Mouse (Mus musculus) limb, embryonic 11.5 days (tissue): Measurements from ENCODE around the gene Rab27a. TPM values are rescaled to one million over a fixed set of nuclear protein-coding genes. Genes with fewer than 3 reads are reported as not detected.

Source experiments
- ATAC-seq: fragments of 200-750 bp; cut with Nextera tagmentation; 2 replicates; pipeline ENCODE4 v1.8.0; 2017; ENCODE audit warnings: low read depth; ENCODE audit not compliant: insufficient number of reproducible peaks, low FRiP score, low TSS enrichment
- DNase-seq: peaks from one replicate; pipeline ENCODE4 v3.0.0-alpha.2; 2015; ENCODE audit warnings: low spot score
- H3K27ac ChIP-seq: fragments of 300-500 bp; sonication (generic); replicated peaks from 2 replicates; pipeline ENCODE4 v1.5.1; 2014; ENCODE audit warnings: low read depth, mild to moderate bottlenecking, low read length
- H3K27me3 ChIP-seq: fragments of 300-500 bp; sonication (generic); 2 replicates; pipeline ENCODE4 v1.6.1; 2014; ENCODE audit warnings: mild to moderate bottlenecking, low read length, mixed read lengths; ENCODE audit not compliant: control insufficient read depth, insufficient read depth
- H3K36me3 ChIP-seq: fragments of 300-500 bp; sonication (generic); 2 replicates; pipeline ENCODE4 v1.6.1; 2014; ENCODE audit warnings: mild to moderate bottlenecking, low read length, moderate library complexity, mixed read lengths; ENCODE audit not compliant: control insufficient read depth, insufficient read depth
- H3K4me1 ChIP-seq: fragments of 300-500 bp; sonication (generic); 2 replicates; pipeline ENCODE4 v1.6.1; 2014; ENCODE audit warnings: low read length, mixed read lengths; ENCODE audit not compliant: control insufficient read depth, insufficient read depth
- H3K4me2 ChIP-seq: fragments of 300-500 bp; sonication (generic); 2 replicates; pipeline ENCODE4 v1.6.1; 2014; ENCODE audit warnings: low read depth, mild to moderate bottlenecking, moderate library complexity; ENCODE audit not compliant: severe bottlenecking
- H3K4me3 ChIP-seq: fragments of 300-500 bp; sonication (generic); 2 replicates; pipeline ENCODE4 v1.5.1; 2014; ENCODE audit warnings: low read depth, low read length
- H3K9ac ChIP-seq: fragments of 300-500 bp; sonication (generic); 2 replicates; pipeline ENCODE4 v1.6.1; 2014; ENCODE audit warnings: mild to moderate bottlenecking, low read length
- H3K9me3 ChIP-seq: fragments of 300-500 bp; sonication (generic); 2 replicates; pipeline ENCODE4 v1.6.1; 2016; ENCODE audit warnings: low read length; ENCODE audit not compliant: control insufficient read depth
- WGBS: fragments of 180-500 bp; shearing (Covaris S2); extraction: QIAGEN DNeasy Blood & Tissue Kit; methylation state at CpG from one replicate; pipeline ENCODE4 v1.1.7; 2014; 5-methylcytosine and 5-hydroxymethylcytosine counted together
- polyA plus RNA-seq: library from polyadenylated mRNA; unstranded; fragments of >200 nt; fragmentation: Nextera tagmentation; extraction: Ambion mirVana; gene quantifications from 2 replicates; pipeline ENCODE4 v1.2.1, GENCODE M21; 2014

The Rab27a gene
- polyA plus RNA-seq, 1 experiment from 2014 or later: 2.5 TPM

- H3K27ac ChIP-seq: no peak overlapping the region
- DNase-seq (no peak), ATAC-seq (no peak)
These were observed 5.2 kb downstream of the Rab27a start for GRCm38 (mm10) chr9:73049833-73050232.

GRCm38 (mm10) chr9:73050606-73051005, 6.0 kb downstream of the Rab27a start:
- H3K9ac ChIP-seq: no peak overlapping the region
- no peak overlapping the region for H3K4me2 ChIP-seq
- no peak for DNase-seq
- no peaks in the 10 kb centered on the region for H3K36me3 ChIP-seq
- no peak overlapping the region for H3K4me3 ChIP-seq
- H3K27me3 ChIP-seq: 0 out of 2 replicates have a peak, but pooled peaks cover 2% of the 10 kb centered on the region
- 57% methylated on average over 8 of the region's 8 CpGs for WGBS
- no peaks in the 10 kb centered on the region for H3K9me3 ChIP-seq
- H3K27ac ChIP-seq: no peak overlapping the region
- no peak for ATAC-seq
- H3K4me1 ChIP-seq: no peaks in the 10 kb centered on the region; the same call in 1 of the 2 replicates

More at GRCm38 (mm10) chr9:73049833-73050232, 5.2 kb downstream of the Rab27a start:
- WGBS: 81% methylated on average over 5 of the region's 5 CpGs
- Histone ChIP-seq H3K27me3 (0 out of 2 replicates have a peak, but pooled peaks cover 2% of the 10 kb centered on the region), H3K4me1 (peaks cover 4% of the 10 kb centered on the region; the same call in 1 of the 2 replicates), H3K9me3 (no peaks in the 10 kb centered on the region), H3K4me2 (no peak overlapping the region), H3K4me3 (no peak overlapping the region), H3K9ac (no peak overlapping the region), H3K36me3 (no peaks in the 10 kb centered on the region)

- H3K9me3 ChIP-seq: no peaks in the 10 kb centered on the region
- H3K36me3 ChIP-seq: no peaks in the 10 kb centered on the region
- no peak overlapping the region for H3K4me3 ChIP-seq
- no peak for ATAC-seq
- no peaks in the 10 kb centered on the region for H3K27me3 ChIP-seq
- no peak overlapping the region for H3K27ac ChIP-seq
- H3K4me2 ChIP-seq: no peak overlapping the region
- no peak for DNase-seq
- no peaks in the 10 kb centered on the region; the same call in 1 of the 2 replicates for H3K4me1 ChIP-seq
- 43% methylated on average over 10 of the region's 10 CpGs for WGBS
- no peak overlapping the region for H3K9ac ChIP-seq
These were observed 10.8 kb downstream of the Rab27a start for GRCm38 (mm10) chr9:73055441-73055911.

DNA sequence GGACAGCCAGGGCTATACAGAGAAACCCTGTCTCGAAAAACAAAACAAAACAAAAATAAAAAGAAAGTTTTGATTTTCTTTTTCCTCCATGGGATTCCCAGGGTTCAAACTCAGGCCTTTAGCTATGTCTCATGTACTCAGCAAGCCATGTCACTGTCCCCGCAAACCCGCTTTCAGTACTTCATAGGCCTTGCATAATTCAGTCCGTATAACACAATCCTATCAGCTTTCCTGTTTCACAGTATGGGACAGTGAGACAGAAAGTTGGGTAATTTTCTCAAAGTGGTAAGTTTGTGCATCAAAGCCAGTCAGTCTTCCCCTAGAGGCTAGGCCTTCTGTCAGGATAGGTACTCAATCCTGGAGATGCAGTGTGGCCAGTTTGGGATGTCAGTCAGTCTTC, 14.6 kb downstream of the Rab27a start:
- no peaks in the 10 kb centered on the region for H3K27me3 ChIP-seq
- no peak for ATAC-seq
- H3K27ac ChIP-seq: no peak overlapping the region
- 89% methylated on average over 4 of the region's 4 CpGs for WGBS
- no peaks in the 10 kb centered on the region for H3K36me3 ChIP-seq
- H3K4me2 ChIP-seq: no peak overlapping the region
- H3K4me3 ChIP-seq: no peak overlapping the region
- no peaks in the 10 kb centered on the region for H3K9me3 ChIP-seq
- no peak for DNase-seq
- H3K4me1 ChIP-seq: 0 out of 2 replicates have a peak, but pooled peaks cover 8% of the 10 kb centered on the region
- no peak overlapping the region for H3K9ac ChIP-seq

GRCm38 (mm10) chr9:73063621-73064290, 19.1 kb downstream of the Rab27a start:
- WGBS: 7% methylated on average over 15 of the region's 15 CpGs
- H3K4me2 ChIP-seq: peak overlapping the region; percentile 47

DNA sequence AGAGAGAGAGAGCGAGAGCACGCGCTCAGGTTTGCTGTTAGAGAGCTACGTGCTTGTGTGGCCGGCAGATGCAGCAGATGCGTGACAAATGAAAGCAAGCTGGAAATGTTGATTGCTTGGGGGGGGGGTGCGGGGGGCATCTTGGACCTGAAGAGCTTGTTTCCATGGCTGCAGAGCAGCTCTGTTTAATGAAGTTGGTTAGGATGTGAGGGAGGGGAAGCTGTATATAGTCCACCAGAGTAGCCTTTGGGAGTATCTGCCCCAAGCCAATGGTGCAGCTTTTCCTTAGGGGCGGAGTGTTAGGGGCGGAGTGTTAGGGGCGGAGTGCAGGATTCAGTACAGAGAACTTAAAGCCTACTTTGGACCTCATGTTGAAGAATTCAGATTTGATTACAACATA, 22.4 kb downstream of the Rab27a start:
- peaks cover 13% of the 10 kb centered on the region; the same call in 1 of the 2 replicates for H3K4me1 ChIP-seq
- H3K9me3 ChIP-seq: no peaks in the 10 kb centered on the region
- WGBS: 26% methylated on average over 10 of the region's 10 CpGs
- H3K4me3 ChIP-seq: no peak overlapping the region
- ATAC-seq (peak; percentile 28; the same call in 1 of the 2 replicates), DNase-seq (no peak)
- 0 out of 2 replicates have a peak overlapping the region, but pooled peaks have one; percentile 47 for H3K27ac ChIP-seq
- H3K4me2 ChIP-seq: peak overlapping the region; percentile 36; the same call in 1 of the 2 replicates
- H3K27me3 ChIP-seq: no peaks in the 10 kb centered on the region
- H3K9ac ChIP-seq: no peak overlapping the region
- H3K36me3 ChIP-seq: no peaks in the 10 kb centered on the region

More at GRCm38 (mm10) chr9:73063621-73064290, 19.1 kb downstream of the Rab27a start:
- DNase-seq (peak; percentile 65), ATAC-seq (peak; percentile 81)
- Histone ChIP-seq H3K36me3 (no peaks in the 10 kb centered on the region), H3K4me3 (peak overlapping the region; percentile 20; the same call in 1 of the 2 replicates), H3K27me3 (no peaks in the 10 kb centered on the region), H3K27ac (peak overlapping the region; percentile 58), H3K4me1 (peaks cover 13% of the 10 kb centered on the region; the same call in 1 of the 2 replicates), H3K9ac (0 out of 2 replicates have a peak overlapping the region, but pooled peaks have one; percentile 24), H3K9me3 (no peaks in the 10 kb centered on the region)

- 46% methylated on average over 6 of the region's 6 CpGs for WGBS
- no peaks in the 10 kb centered on the region for H3K9me3 ChIP-seq
- H3K4me1 ChIP-seq: peaks cover 13% of the 10 kb centered on the region; the same call in 1 of the 2 replicates
- no peak overlapping the region for H3K4me2 ChIP-seq
- ATAC-seq (no peak), DNase-seq (no peak)
- no peak overlapping the region for H3K9ac ChIP-seq
- no peak overlapping the region for H3K27ac ChIP-seq
- no peaks in the 10 kb centered on the region for H3K27me3 ChIP-seq
- no peak overlapping the region for H3K4me3 ChIP-seq
- no peaks in the 10 kb centered on the region for H3K36me3 ChIP-seq
These were observed 23.6 kb downstream of the Rab27a start for GRCm38 (mm10) chr9:73068230-73068679.

DNA sequence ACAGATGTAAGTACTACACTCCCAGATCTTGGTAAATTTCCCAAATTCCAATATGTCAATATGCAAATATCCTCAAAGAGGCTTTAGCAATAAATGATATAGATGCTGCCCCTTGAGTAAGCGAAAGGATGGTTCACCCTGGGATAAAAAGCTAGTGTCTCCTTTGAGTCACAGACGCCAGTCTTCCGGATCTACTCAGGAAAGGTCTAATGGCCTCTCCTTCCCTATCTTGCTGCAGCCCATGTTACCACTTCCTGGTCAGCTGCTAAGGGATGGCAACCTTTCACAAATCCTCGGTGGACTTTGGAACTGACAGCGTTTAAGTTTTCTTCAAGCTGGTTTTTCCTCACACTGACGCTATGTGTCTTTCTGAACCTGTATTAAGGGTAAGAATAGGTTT, 24.0 kb downstream of the Rab27a start:
- no peak for ATAC-seq
- WGBS: 82% methylated on average over 6 of the region's 6 CpGs

More for the DNA sequence above, 24.0 kb downstream of the Rab27a start:
- no peak overlapping the region for H3K4me2 ChIP-seq
- no peaks in the 10 kb centered on the region for H3K9me3 ChIP-seq
- peaks cover 9% of the 10 kb centered on the region; the same call in 1 of the 2 replicates for H3K4me1 ChIP-seq
- no peaks in the 10 kb centered on the region for H3K27me3 ChIP-seq
- no peak overlapping the region for H3K9ac ChIP-seq
- DNase-seq: no peak
- H3K27ac ChIP-seq: no peak overlapping the region
- no peak overlapping the region for H3K4me3 ChIP-seq
- no peaks in the 10 kb centered on the region for H3K36me3 ChIP-seq
